Mouse (Mus musculus) embryo, embryonic 11.5 days (tissue): ENCODE measurements at regions not wholly inside any gene's neighbourhood (a gene's known extent, or its start where the extent isn't known, plus 50 kb on each side); places are given as distances from the start of the nearest gene placed in this dataset.
A peak's percentile ranks its signal among the peaks of the same experiment; 100 is the strongest.

Source experiments
- DNase-seq: peaks from one replicate; pipeline ENCODE4 v3.0.0-alpha.2; 2012; ENCODE audit warnings: low read depth, low spot score

- DNase-seq, result no peak
These were observed 281.1 kb downstream of the Lipi start for GRCm38 (mm10) chr16:75304743-75305142.

DNA sequence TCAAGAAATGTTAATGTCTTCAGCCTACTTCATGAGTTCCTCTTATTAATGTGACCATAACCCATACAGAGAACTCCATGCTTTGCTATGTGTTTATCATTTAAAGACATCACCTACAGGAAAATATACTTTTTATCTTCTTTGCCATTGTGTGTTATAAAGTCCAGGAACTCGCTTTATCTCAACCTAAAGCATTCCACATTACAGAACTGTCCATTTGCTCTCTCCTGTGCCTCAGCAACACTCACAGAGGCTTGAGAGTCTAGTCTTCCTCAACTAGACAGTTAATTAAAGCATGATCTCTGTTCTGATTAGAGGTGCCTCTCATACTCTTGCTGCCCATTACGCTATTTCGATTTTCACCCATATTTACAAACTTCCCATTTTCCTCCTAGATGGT is 288.4 kb downstream of the Lipi start:
- DNase-seq, result no peak

GRCm38 (mm10) chr16:75292736-75293428 is 293.0 kb downstream of the Lipi start:
- no peak for DNase-seq

- no peak for DNase-seq
These were observed 294.7 kb downstream of the Lipi start for GRCm38 (mm10) chr16:75291194-75291593.

DNA sequence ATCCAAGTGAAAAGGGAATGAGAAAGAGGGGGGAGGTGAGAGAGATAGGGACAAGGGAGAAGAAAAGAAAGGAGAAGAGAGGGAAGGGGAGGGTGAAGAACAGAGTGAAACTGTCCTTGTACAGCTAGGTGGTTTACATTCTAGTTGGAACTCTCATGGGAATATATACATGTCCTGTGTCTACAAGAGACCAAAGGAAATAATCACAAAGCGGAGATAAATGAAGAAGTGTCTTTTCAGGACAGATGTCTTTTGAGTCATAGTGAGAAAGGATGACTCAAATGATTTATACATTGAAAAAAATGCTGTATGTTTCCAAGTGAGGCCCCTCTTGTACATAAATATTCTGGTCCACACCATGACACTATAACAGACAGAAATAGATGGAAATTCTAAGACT is 298.7 kb downstream of the Lipi start:
- no peak for DNase-seq

DNA sequence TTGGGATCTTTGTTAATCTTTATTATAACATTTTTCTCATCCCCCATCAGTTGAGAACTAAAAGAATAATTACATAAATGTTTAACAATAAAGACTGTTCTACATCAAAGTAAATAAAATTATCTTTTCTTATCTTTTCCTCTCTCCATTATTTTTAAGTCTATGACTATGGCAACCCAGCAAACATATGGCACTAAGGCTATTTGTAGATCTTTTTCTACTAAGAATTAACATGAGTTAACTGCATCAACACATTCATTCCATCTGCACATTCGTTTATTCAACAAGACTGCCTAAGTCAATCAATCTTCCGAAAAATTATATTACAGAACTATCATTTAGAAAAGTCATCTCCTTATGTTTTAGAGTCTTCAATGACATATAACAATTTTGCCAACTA is 300.1 kb downstream of the Lipi start:
- DNase-seq, result no peak

GRCm38 (mm10) chr16:75263903-75264302 is 322.0 kb downstream of the Lipi start:
- no peak for DNase-seq

GRCm38 (mm10) chr16:75254981-75255380 is 330.9 kb downstream of the Lipi start:
- no peak for DNase-seq

- DNase-seq, result peak; percentile 4
These were observed 336.7 kb downstream of the Lipi start for GRCm38 (mm10) chr16:75249170-75249569.

DNA sequence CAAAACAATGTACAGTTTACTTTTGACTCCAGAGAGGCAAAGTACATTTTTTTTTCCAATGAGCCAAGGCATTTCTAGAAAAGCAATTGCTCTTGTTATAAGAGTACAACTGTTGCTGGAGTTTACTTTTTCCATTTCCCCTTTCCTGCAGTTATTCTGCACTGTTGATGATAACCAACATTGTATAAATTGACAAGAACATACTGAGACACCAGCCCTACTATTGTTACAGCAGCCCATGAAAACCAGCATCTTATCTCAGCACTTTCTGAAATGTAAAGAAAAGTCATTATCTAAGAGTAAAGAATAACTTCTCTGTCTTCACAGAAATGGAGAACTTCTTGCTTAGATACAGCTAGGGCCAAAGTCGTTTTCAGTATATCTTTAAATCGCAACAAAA is 345.5 kb downstream of the Lipi start:
- DNase-seq, result no peak

- DNase-seq, result no peak
These were observed 353.7 kb downstream of the Lipi start for GRCm38 (mm10) chr16:75232133-75232532.

- DNase-seq, result no peak
These were observed 392.5 kb downstream of the Lipi start for GRCm38 (mm10) chr16:75193404-75193803.

GRCm38 (mm10) chr16:75190316-75190715 is 395.5 kb downstream of the Lipi start:
- no peak for DNase-seq

DNA sequence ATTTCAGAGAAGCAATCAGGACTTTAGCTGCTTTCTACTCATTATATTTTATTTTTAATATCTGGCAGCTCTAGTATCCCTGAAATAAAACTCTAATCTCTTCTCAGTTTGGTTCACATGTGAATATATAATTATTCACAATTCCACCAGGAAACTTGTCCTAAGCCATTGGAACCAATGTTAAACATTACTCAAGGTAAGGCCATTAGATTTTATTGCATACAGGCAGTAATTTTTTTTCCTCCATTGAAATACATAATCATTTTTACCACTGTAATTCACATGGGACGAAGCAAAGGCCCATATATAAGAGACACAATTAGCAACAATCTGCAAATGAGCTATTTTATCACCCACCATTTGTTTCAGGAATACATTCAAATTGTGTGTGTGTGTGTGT is 419.8 kb downstream of the Lipi start:
- no peak for DNase-seq

GRCm38 (mm10) chr16:75164969-75165726 is 420.7 kb downstream of the Lipi start:
- DNase-seq, result no peak

DNA sequence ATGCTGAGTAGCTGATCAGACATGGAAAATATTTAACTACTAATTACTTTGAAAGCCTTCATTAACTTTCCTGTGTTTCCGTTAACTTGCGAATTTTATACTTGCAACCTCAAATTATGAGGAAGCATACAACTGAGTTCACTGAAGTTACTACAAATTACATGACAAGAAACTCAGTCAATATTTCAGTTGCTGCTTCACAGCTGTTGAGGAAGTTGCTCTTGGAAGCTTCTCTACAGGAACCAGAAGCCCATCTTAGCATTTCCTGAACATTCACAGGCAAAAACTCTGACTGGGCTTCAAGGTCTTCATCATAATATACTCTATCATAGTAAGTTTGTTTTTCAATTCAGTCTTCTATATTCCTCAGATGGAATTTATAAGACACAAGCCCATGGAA is 426.1 kb downstream of the Lipi start:
- no peak for DNase-seq

DNA sequence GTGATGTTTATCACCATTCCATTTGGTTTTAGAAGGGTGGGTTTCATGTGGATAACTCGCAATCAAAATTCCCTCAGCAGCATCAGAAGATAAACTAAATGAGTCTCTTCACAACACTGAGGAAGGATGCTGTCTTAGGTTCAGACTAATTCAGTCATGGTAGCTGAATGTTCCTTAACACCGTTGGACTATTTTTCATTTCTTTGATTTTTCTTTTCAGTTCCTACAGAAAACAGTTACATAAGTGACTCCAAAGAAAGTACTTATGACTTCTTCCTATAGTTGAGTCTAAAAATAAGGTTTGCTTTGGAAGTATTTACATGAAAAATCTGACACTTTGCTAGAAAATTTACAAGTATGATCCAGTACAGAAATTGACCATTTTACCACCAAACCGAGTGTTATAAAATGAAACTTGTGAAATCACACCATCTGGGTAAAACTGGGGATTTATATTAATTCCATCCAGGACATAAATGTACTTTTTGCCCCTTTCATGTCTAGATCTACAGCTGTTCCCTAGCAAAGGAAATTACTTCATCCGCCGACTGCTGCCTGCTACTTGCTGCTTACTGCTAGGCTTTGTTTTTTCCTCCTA is 430.3 kb downstream of the Lipi start:
- DNase-seq, result no peak
